Comparison of ENCODE assay signal across 8 mouse cellular contexts in genomic region chr3:107850418-107851031, GRCm38 (mm10). TPM values are rescaled to one million over a fixed set of nuclear protein-coding genes. Genes with fewer than 3 reads are reported as not detected.
A peak's percentile ranks its signal among the peaks of the same experiment; 100 is the strongest.
DNase-seq lines count a peak whose midpoint lies in the region; ATAC-seq and TF ChIP-seq lines count a peak whose summit lies in the region.
"Had no signal": no experiment of that assay in that cellular context is flagged by ENCODE, and none has a peak within 500 bp of the region (broad histone marks: within the 10 kb centered on the region; RNA-seq: fewer than 3 reads in every experiment).

No protein-coding gene starts in this region.

- 14% methylated on average over 12 of the region's 12 CpGs for WGBS in hindbrain, postnatal 0 days
- 68% methylated on average over 12 of the region's 12 CpGs for WGBS in liver, embryonic 16.5 days (ENCODE audit: insufficient replicate concordance)

- H3K4me3 ChIP-seq in hindbrain, postnatal 0 days (ENCODE audit: low read length): no peak overlapping the region
- H3K4me3 ChIP-seq in liver, embryonic 16.5 days (ENCODE audit: low read depth, low read length): no peak overlapping the region

- DNase-seq in Patski (ENCODE audit: low read depth, low spot score): peak; percentile 96
- DNase-seq in cerebellum, adult 9-11 months: peak; percentile 47
- DNase-seq in gastrocnemius, postnatal 14 days: peak; percentile 84
- DNase-seq in hindbrain, postnatal 0 days (ENCODE audit: low spot score): peak; percentile 83
- peak; percentile 48 for DNase-seq in ovary, postnatal 14 days (ENCODE audit: low spot score)

- in situ Hi-C loops in Patski (cut with MboI; ENCODE audit: low pct_unique_long_range_greater_than_20kb): no loop called here

- H3K4me1 ChIP-seq in hindbrain, postnatal 0 days (ENCODE audit: insufficient read depth, low read length): peaks cover 11% of the 10 kb centered on the region; the same call in 1 of the 2 replicates
- H3K4me1 ChIP-seq in liver, embryonic 16.5 days (ENCODE audit: control insufficient read depth, low read depth, low read length): peaks cover 13% of the 10 kb centered on the region

- H3K9ac ChIP-seq in hindbrain, postnatal 0 days (replicated peaks; ENCODE audit: low read length): 0 out of 2 replicates have a peak overlapping the region, but pooled peaks have one; percentile 13
- no peak overlapping the region for H3K9ac ChIP-seq in liver, embryonic 16.5 days (ENCODE audit: low read depth, low read length)

- peak overlapping the region; percentile 27; the same call in 1 of the 2 replicates for H3K27ac ChIP-seq in hindbrain, postnatal 0 days
- H3K27ac ChIP-seq in liver, embryonic 16.5 days (ENCODE audit: low read length): no peak overlapping the region

- H3K36me3 ChIP-seq in hindbrain, postnatal 0 days (ENCODE audit: insufficient read depth, low read length): no peaks in the 10 kb centered on the region
- no peaks in the 10 kb centered on the region for H3K36me3 ChIP-seq in liver, embryonic 16.5 days (ENCODE audit: control insufficient read depth, insufficient read depth)

- peak; percentile 80 for ATAC-seq in Patski
- ATAC-seq in hindbrain, postnatal 0 days: peak; percentile 68
- ATAC-seq in liver, embryonic 16.5 days (ENCODE audit: low read depth): peak; percentile 39; the same call in 1 of the 2 replicates
- ATAC-seq in megakaryocyte, adult 5-6 weeks (ENCODE audit: poor library complexity, severe bottlenecking): no peak

- CTCF ChIA-PET in Patski (lab: Charles Lee): interaction anchor here (0.9 to 1.9 kb wide), 10 partner anchors 11 to 153 kb away, joined by 3 to 5 read pairs (median 4); no protein-coding TSS in a partner anchor

- H3K9me3 ChIP-seq in hindbrain, postnatal 0 days (ENCODE audit: low read length): no peaks in the 10 kb centered on the region
- no peaks in the 10 kb centered on the region for H3K9me3 ChIP-seq in liver, embryonic 16.5 days (replicated peaks; ENCODE audit: control insufficient read depth, low read length)

- POLR2A ChIA-PET in Patski (lab: Charles Lee): interaction anchor here (1.1 to 1.4 kb wide), 4 partner anchors 43 to 154 kb away, joined by 3 to 9 read pairs (median 4); partner anchors contain the start of genes Ahcyl1 and Csf1

- no peaks in the 10 kb centered on the region for H3K27me3 ChIP-seq in Patski
- H3K27me3 ChIP-seq in hindbrain, postnatal 0 days (ENCODE audit: insufficient read depth, low read length): no peaks in the 10 kb centered on the region
- no peaks in the 10 kb centered on the region for H3K27me3 ChIP-seq in liver, embryonic 16.5 days (ENCODE audit: control insufficient read depth, insufficient read depth, low read depth, low read length)

- no peak for TF ChIP-seq CTCF in Patski (IDR thresholded peaks at IDR 0.05)
- no peak for TF ChIP-seq CTCF in hindbrain, postnatal 0 days (IDR thresholded peaks at IDR 0.05; ENCODE audit: low read depth)

- intact Hi-C loops in gastrocnemius, postnatal 14 days (cut with DNase I; ENCODE audit: low total_unique reads): no loop called here

- H3K4me2 ChIP-seq in hindbrain, postnatal 0 days (ENCODE audit: low read depth, low read length): peak overlapping the region; percentile 29
- H3K4me2 ChIP-seq in liver, embryonic 16.5 days (ENCODE audit: low read depth, low read length): no peak overlapping the region

RNA-seq across cellular contexts. Expression of gene Eps8l3, which starts 26.5 kb away (rescaled TPM):
- polyA plus RNA-seq in Patski (2021): not detected
- total RNA-seq in gastrocnemius, postnatal 14 days (2021): not detected
- not detected in 2 replicates for total RNA-seq in hindbrain, postnatal 0 days (2014; rRNA removed)
- not detected in 2 replicates for polyA plus RNA-seq in hindbrain, postnatal 0 days (2015; fragmentation: Nextera tagmentation; extraction: Ambion mirVana)
- polyA plus RNA-seq in liver, embryonic 16.5 days (2015; fragmentation: Nextera tagmentation; extraction: Ambion mirVana): 0.05 and 1.9 TPM in 2 replicates
- not detected in 2 replicates for total RNA-seq in megakaryocyte, adult 5-6 weeks (2015)
- total RNA-seq in megakaryocyte, adult 5-6 weeks (2017): not detected in 2 replicates
- total RNA-seq: common myeloid progenitor, adult 5-6 weeks had no signal

RNA-seq across cellular contexts. Expression of gene Gstm5, which starts 45.1 kb away (rescaled TPM):
- 150 TPM for polyA plus RNA-seq in Patski (2021)
- 10 to 100 TPM; 58.5 to 60.1 TPM for total RNA-seq in gastrocnemius, postnatal 14 days (2021)
- total RNA-seq in hindbrain, postnatal 0 days (2014; rRNA removed): 164 and 179 TPM in 2 replicates
- 383 and 384 TPM in 2 replicates for polyA plus RNA-seq in hindbrain, postnatal 0 days (2015; fragmentation: Nextera tagmentation; extraction: Ambion mirVana)
- 170 and 181 TPM in 2 replicates for polyA plus RNA-seq in liver, embryonic 16.5 days (2015; fragmentation: Nextera tagmentation; extraction: Ambion mirVana)
- total RNA-seq in megakaryocyte, adult 5-6 weeks (2015): 4.7 and 15.4 TPM in 2 replicates
- total RNA-seq in megakaryocyte, adult 5-6 weeks (2017): 2.5 and 3.5 TPM in 2 replicates
